Mouse (Mus musculus) liver, postnatal 0 days (tissue): Measurements from ENCODE around the gene Rapgef5.

Source experiments
- CTCF ChIP-seq: sonication (generic); IDR thresholded peaks from 2 replicates; pipeline ENCODE4 v1.5.1; 2016; ENCODE audit warnings: antibody characterized with exemption, low read depth
- EP300 ChIP-seq: IDR thresholded peaks from 2 replicates; pipeline ENCODE4 v1.6.1; 2016; ENCODE audit warnings: antibody characterized with exemption, low read depth, mild to moderate bottlenecking

- no peak for TF ChIP-seq EP300
- TF ChIP-seq CTCF = no peak
These were observed 289.3 kb downstream of the Rapgef5 start for GRCm38 (mm10) chr12:117805576-117805975.
